Mouse (Mus musculus): Measurements from ENCODE around the gene Vti1b. TPM values are rescaled to one million over a fixed set of nuclear protein-coding genes. Genes with fewer than 3 reads are reported as not detected.

The Vti1b gene
- total and polyA plus RNA-seq, 3 experiments, result 68.1 to 90.8 (median 69.4) TPM

GRCm38 (mm10) chr12:79136949-79137348 is 35.5 kb downstream of the Vti1b start:
- Histone ChIP-seq H3K4me3 (replicated peaks in 1 of 3; ENCODE audit: low read depth in 2 of 3, low read length in 2 of 3, poor library complexity in 1 of 3) (no peak overlapping the region), H3K4me2 (ENCODE audit: insufficient read depth, low read depth, poor library complexity, severe bottlenecking) (no peak overlapping the region), H3K9me3 (replicated peaks; ENCODE audit: low read length) (no peaks in the 10 kb centered on the region), H3K27me3 (replicated peaks) (peaks cover 2% of the 10 kb centered on the region), H3K36me3 (replicated peaks in 1 of 2; ENCODE audit: control insufficient read depth in 1 of 2, insufficient read depth in 1 of 2, low read length in 1 of 2) (no peaks in the 10 kb centered on the region), H3K79me2 (replicated peaks; ENCODE audit: control insufficient read depth, extremely low read depth, insufficient read depth, poor library complexity, severe bottlenecking) (no peaks in the 10 kb centered on the region), H3K27ac (ENCODE audit: insufficient read depth, low read depth) (no peak overlapping the region), H3K4me1 (ENCODE audit: control insufficient read depth in 1 of 2, insufficient read depth in 2 of 2) (peaks cover 0 to 11% of the 10 kb centered on the region in 2 experiments; a peak in 2 of 4 replicates), H3K9ac (ENCODE audit: insufficient read depth, low read depth) (no peak overlapping the region)
- no peak for DNase-seq (ENCODE audit: extremely low read depth)
- in situ Hi-C loops (cut with MboI; ENCODE audit: low pct_ligation_motif_present, low pct_unique_long_range_greater_than_20kb, low sequenced_read_pairs) (no loop called here), dilution Hi-C loops (cut with MboI; ENCODE audit: extremely low pct_ligation_motif_present, extremely low pct_unique_long_range_greater_than_20kb, low sequenced_read_pairs) (no loop called here)
- peak; percentile 88 for TF ChIP-seq MAFK (IDR thresholded peaks at IDR 0.05; ENCODE audit: insufficient replicate concordance, low read length)
- no peak for TF ChIP-seq E2F4 (IDR thresholded peaks at IDR 0.05; ENCODE audit: insufficient replicate concordance, low read depth, low read length)

- peak; percentile 10 for DNase-seq (ENCODE audit: extremely low read depth)
- H3K79me2 ChIP-seq (replicated peaks; ENCODE audit: control insufficient read depth, extremely low read depth, insufficient read depth, poor library complexity, severe bottlenecking), result no peaks in the 10 kb centered on the region
- in situ Hi-C loops (cut with MboI; ENCODE audit: low pct_ligation_motif_present, low pct_unique_long_range_greater_than_20kb, low sequenced_read_pairs), result no loop called here
- H3K9me3 ChIP-seq (replicated peaks; ENCODE audit: low read length), result no peaks in the 10 kb centered on the region
- H3K4me1 ChIP-seq (ENCODE audit: control insufficient read depth in 1 of 2, insufficient read depth in 2 of 2), result peaks cover 9 to 20% of the 10 kb centered on the region in 2 experiments; a peak in 3 of 4 replicates
- dilution Hi-C loops (cut with MboI; ENCODE audit: extremely low pct_ligation_motif_present, extremely low pct_unique_long_range_greater_than_20kb, low sequenced_read_pairs), result no loop called here
- no peak overlapping the region for H3K9ac ChIP-seq (ENCODE audit: insufficient read depth, low read depth)
- peak overlapping the region; percentile 73 for H3K4me2 ChIP-seq (ENCODE audit: insufficient read depth, low read depth, poor library complexity, severe bottlenecking)
- peaks cover 12% of the 10 kb centered on the region for H3K27me3 ChIP-seq (replicated peaks)
- H3K36me3 ChIP-seq (replicated peaks in 1 of 2; ENCODE audit: control insufficient read depth in 1 of 2, insufficient read depth in 1 of 2, low read length in 1 of 2), result no peaks in the 10 kb centered on the region
- no peak overlapping the region for H3K27ac ChIP-seq (ENCODE audit: insufficient read depth, low read depth)
- H3K4me3 ChIP-seq (replicated peaks in 1 of 3; ENCODE audit: low read depth in 2 of 3, low read length in 2 of 3, poor library complexity in 1 of 3), result no peak overlapping the region
- no peak for TF ChIP-seq HCFC1 (IDR thresholded peaks at IDR 0.05; ENCODE audit: low read depth, low read length)
- peak; percentile 58 for TF ChIP-seq USF1 (IDR thresholded peaks at IDR 0.05; ENCODE audit: low read depth, low read length)
- 0 out of 2 replicates have a peak, but pooled peaks have one; percentile 19 for TF ChIP-seq ETS1 (conservative IDR thresholded peaks at IDR 0.05; ENCODE audit: low read depth, low read length)
- TF ChIP-seq JUN (IDR thresholded peaks at IDR 0.05; ENCODE audit: insufficient read depth, low read depth, low read length), result no peak
- no peak for TF ChIP-seq POLR2AphosphoS2 (IDR thresholded peaks at IDR 0.05; ENCODE audit: low read depth, low read length)
- TF ChIP-seq BHLHE40 (IDR thresholded peaks at IDR 0.05; ENCODE audit: low read depth, low read length), result peak; percentile 86
- no peak for TF ChIP-seq JUND (conservative IDR thresholded peaks at IDR 0.05; ENCODE audit: low read depth, low read length)
- peak; percentile 57 for TF ChIP-seq USF2 (conservative IDR thresholded peaks at IDR 0.05; ENCODE audit: low read depth, low read length)
- TF ChIP-seq EP300 (IDR thresholded peaks at IDR 0.05; ENCODE audit: low read length), result 0 out of 2 replicates have a peak, but pooled peaks have one; percentile 23
Observed at GRCm38 (mm10) chr12:79135105-79135504, 37.4 kb downstream of the Vti1b start.

GRCm38 (mm10) chr12:79134676-79135075 is 37.8 kb downstream of the Vti1b start:
- dilution Hi-C loops (cut with MboI; ENCODE audit: extremely low pct_ligation_motif_present, extremely low pct_unique_long_range_greater_than_20kb, low sequenced_read_pairs), result no loop called here

More at GRCm38 (mm10) chr12:79134676-79135075, 37.8 kb downstream of the Vti1b start:
- no peak overlapping the region for H3K27ac ChIP-seq (ENCODE audit: insufficient read depth, low read depth)
- peaks cover 12% of the 10 kb centered on the region for H3K27me3 ChIP-seq (replicated peaks)
- peaks cover 9 to 20% of the 10 kb centered on the region in 2 experiments; a peak in 3 of 4 replicates for H3K4me1 ChIP-seq (ENCODE audit: control insufficient read depth in 1 of 2, insufficient read depth in 2 of 2)
- H3K9ac ChIP-seq (ENCODE audit: insufficient read depth, low read depth), result no peak overlapping the region
- H3K9me3 ChIP-seq (replicated peaks; ENCODE audit: low read length), result no peaks in the 10 kb centered on the region
- no peaks in the 10 kb centered on the region for H3K36me3 ChIP-seq (replicated peaks in 1 of 2; ENCODE audit: control insufficient read depth in 1 of 2, insufficient read depth in 1 of 2, low read length in 1 of 2)
- peak overlapping the region; percentile 73 for H3K4me2 ChIP-seq (ENCODE audit: insufficient read depth, low read depth, poor library complexity, severe bottlenecking)
- no peak for DNase-seq (ENCODE audit: extremely low read depth)
- no peak overlapping the region for H3K4me3 ChIP-seq (replicated peaks in 1 of 3; ENCODE audit: low read depth in 2 of 3, low read length in 2 of 3, poor library complexity in 1 of 3)
- in situ Hi-C loops (cut with MboI; ENCODE audit: low pct_ligation_motif_present, low pct_unique_long_range_greater_than_20kb, low sequenced_read_pairs), result no loop called here
- no peaks in the 10 kb centered on the region for H3K79me2 ChIP-seq (replicated peaks; ENCODE audit: control insufficient read depth, extremely low read depth, insufficient read depth, poor library complexity, severe bottlenecking)
- no peak for TF ChIP-seq USF1 (IDR thresholded peaks at IDR 0.05; ENCODE audit: low read depth, low read length)
- no peak for TF ChIP-seq GABPA (IDR thresholded peaks at IDR 0.05; ENCODE audit: insufficient replicate concordance, low read depth, low read length)
- TF ChIP-seq SMC3 (IDR thresholded peaks at IDR 0.05; ENCODE audit: low read depth, low read length), result no peak
- no peak for TF ChIP-seq KAT2A (IDR thresholded peaks at IDR 0.05; ENCODE audit: insufficient replicate concordance, low read length)
- no peak for TF ChIP-seq MEF2A (IDR thresholded peaks at IDR 0.05; ENCODE audit: borderline replicate concordance, low read depth, low read length)
- no peak for TF ChIP-seq TCF12 (IDR thresholded peaks at IDR 0.05; ENCODE audit: low read depth, low read length)
- TF ChIP-seq ZMIZ1 (IDR thresholded peaks at IDR 0.05; ENCODE audit: low read depth, low read length), result no peak
- no peak for TF ChIP-seq EP300 (IDR thresholded peaks at IDR 0.05; ENCODE audit: low read length)
- TF ChIP-seq USF2 (conservative IDR thresholded peaks at IDR 0.05; ENCODE audit: low read depth, low read length), result no peak
- TF ChIP-seq TBP (conservative IDR thresholded peaks at IDR 0.05; ENCODE audit: low read depth, low read length), result no peak
- no peak for TF ChIP-seq CTCF (conservative IDR thresholded peaks at IDR 0.05 in 1 of 2, IDR thresholded peaks at IDR 0.05 in 1 of 2; ENCODE audit: low read depth in 2 of 2, low read length in 2 of 2)
- TF ChIP-seq MYC (IDR thresholded peaks at IDR 0.05; ENCODE audit: low read depth, low read length), result no peak

All from CH12.LX (cell line).